Mouse (Mus musculus) megakaryocyte, embryonic 14.5 days (primary cell): ENCODE data around the gene Tnn.

Source experiments
- FLI1 ChIP-seq: IDR thresholded peaks from 2 replicates; pipeline ENCODE4 v1.6.1; 2012; ENCODE audit warnings: low read length, inconsistent platforms, mixed read lengths
- GATA1 ChIP-seq: IDR thresholded peaks from 3 replicates; pipeline ENCODE4 v1.6.1; 2012; ENCODE audit warnings: mixed read lengths, low read length, inconsistent platforms, borderline replicate concordance

DNA sequence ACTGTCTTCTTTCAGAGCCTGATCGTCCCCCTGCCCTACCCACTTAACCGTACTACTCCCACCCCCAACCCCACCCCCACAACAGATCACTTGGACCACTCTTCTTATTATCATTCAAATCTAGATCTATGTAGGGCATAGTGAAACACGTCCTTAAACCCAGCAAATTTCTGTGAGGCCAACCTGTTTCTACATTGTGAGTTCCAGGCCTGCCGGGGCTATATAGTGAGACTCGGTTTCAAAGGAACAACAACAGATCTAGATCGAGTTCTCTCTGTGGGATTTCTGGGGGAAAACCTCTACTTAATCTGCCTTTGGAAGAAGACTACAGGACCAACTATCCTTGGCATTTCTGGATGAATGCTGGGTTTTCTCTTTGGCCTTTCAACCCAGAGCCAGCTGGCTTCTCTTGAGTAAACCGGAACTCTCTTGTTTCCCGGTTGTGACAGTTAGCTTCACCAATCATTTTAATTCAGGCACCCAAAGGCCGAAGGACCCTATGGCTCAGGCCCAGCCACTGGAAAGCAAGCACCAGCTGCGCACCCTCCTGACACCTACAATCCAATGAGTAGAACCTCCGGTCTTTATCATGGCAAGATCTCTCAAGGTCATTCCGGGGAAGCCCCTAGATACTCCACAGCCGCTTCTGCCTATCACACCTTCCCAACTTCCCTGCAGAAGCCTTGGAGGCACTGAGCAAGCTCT lies 110.0 kb downstream of the Tnn start:
- TF ChIP-seq GATA1 (no peak), FLI1 (no peak)
